Mouse (Mus musculus): Measurements from ENCODE around the gene Phf2. TPM values are rescaled to one million over a fixed set of nuclear protein-coding genes. Genes with fewer than 3 reads are reported as not detected.
"Not testable (repeated sequence)": the region's sequence is repeated elsewhere in the genome, so short reads cannot be mapped to it uniquely, and the experiment has no call there.

The Phf2 gene
- polyA plus RNA-seq, 1 experiment from 2014 or later: 2.7 TPM

GRCm38 (mm10) chr13:48810991-48811390 lies 59.9 kb downstream of the Phf2 start:
- no peak for ATAC-seq (ENCODE audit: low FRiP score, low TSS enrichment)
- H3K36me3 ChIP-seq (ENCODE audit: control insufficient read depth, insufficient read depth, low read length): peaks cover 14% of the 10 kb centered on the region
- H3K9me3 ChIP-seq (ENCODE audit: control insufficient read depth, low read length): no peaks in the 10 kb centered on the region

GRCm38 (mm10) chr13:48810274-48810823 lies 60.6 kb downstream of the Phf2 start:
- Histone ChIP-seq H3K4me1 (replicated peaks; ENCODE audit: control insufficient read depth, insufficient read depth) (no peaks in the 10 kb centered on the region), H3K27me3 (ENCODE audit: control insufficient read depth, insufficient read depth, low read length) (no peaks in the 10 kb centered on the region), H3K36me3 (ENCODE audit: control insufficient read depth, insufficient read depth, low read length) (peaks cover 9% of the 10 kb centered on the region), H3K4me2 (replicated peaks; ENCODE audit: low read depth) (no peak overlapping the region), H3K9ac (ENCODE audit: low read length) (no peak overlapping the region), H3K27ac (replicated peaks) (no peak overlapping the region), H3K9me3 (ENCODE audit: control insufficient read depth, low read length) (no peaks in the 10 kb centered on the region), H3K4me3 (ENCODE audit: low read depth, low read length) (no peak overlapping the region)
- 74% methylated on average over 7 of the region's 7 CpGs for whole genome bisulfite sequencing
- ATAC-seq (ENCODE audit: low FRiP score, low TSS enrichment): no peak
- DNase-seq (ENCODE audit: low spot score): no peak
- TF ChIP-seq EP300 (optimal IDR thresholded peaks at IDR 0.05) (no peak), CTCF (IDR thresholded peaks at IDR 0.05; ENCODE audit: low read depth) (no peak)

More at GRCm38 (mm10) chr13:48810991-48811390, 59.9 kb downstream of the Phf2 start:
- no peaks in the 10 kb centered on the region for H3K27me3 ChIP-seq (ENCODE audit: control insufficient read depth, insufficient read depth, low read length)
- no peak overlapping the region for H3K27ac ChIP-seq (replicated peaks)
- DNase-seq (ENCODE audit: low spot score): no peak
- no peaks in the 10 kb centered on the region for H3K4me1 ChIP-seq (replicated peaks; ENCODE audit: control insufficient read depth, insufficient read depth)
- no peak overlapping the region for H3K4me2 ChIP-seq (replicated peaks; ENCODE audit: low read depth)
- no peak overlapping the region for H3K9ac ChIP-seq (ENCODE audit: low read length)
- 64% methylated on average over 9 of the region's 9 CpGs for WGBS
- no peak for TF ChIP-seq CTCF (IDR thresholded peaks at IDR 0.05; ENCODE audit: low read depth)
- no peak for TF ChIP-seq EP300 (optimal IDR thresholded peaks at IDR 0.05)
- no peak overlapping the region for H3K4me3 ChIP-seq (ENCODE audit: low read depth, low read length)

GRCm38 (mm10) chr13:48809668-48810067 lies 61.3 kb downstream of the Phf2 start:
- not testable (repeated sequence) for H3K4me2 ChIP-seq (replicated peaks; ENCODE audit: low read depth); H3K27me3 ChIP-seq (ENCODE audit: control insufficient read depth, insufficient read depth, low read length); H3K36me3 ChIP-seq (ENCODE audit: control insufficient read depth, insufficient read depth, low read length); H3K9ac ChIP-seq (ENCODE audit: low read length); H3K4me1 ChIP-seq (replicated peaks; ENCODE audit: control insufficient read depth, insufficient read depth); H3K27ac ChIP-seq (replicated peaks); H3K4me3 ChIP-seq (ENCODE audit: low read depth, low read length); H3K9me3 ChIP-seq (ENCODE audit: control insufficient read depth, low read length); ATAC-seq (ENCODE audit: low FRiP score, low TSS enrichment); DNase-seq (ENCODE audit: low spot score)
- WGBS: 79% methylated on average over 4 of the region's 4 CpGs

GRCm38 (mm10) chr13:48807481-48808031 lies 63.4 kb downstream of the Phf2 start:
- H3K36me3 ChIP-seq (ENCODE audit: control insufficient read depth, insufficient read depth, low read length): peaks cover 16% of the 10 kb centered on the region; the same call in 1 of the 2 replicates
- ATAC-seq (ENCODE audit: low FRiP score, low TSS enrichment) (0 out of 2 replicates have a peak, but pooled peaks have one; percentile 23), DNase-seq (ENCODE audit: low spot score) (peak; percentile 67)
- TF ChIP-seq EP300 (optimal IDR thresholded peaks at IDR 0.05): no peak
- peak; percentile 91 for TF ChIP-seq CTCF (IDR thresholded peaks at IDR 0.05; ENCODE audit: low read depth)
- no peaks in the 10 kb centered on the region for H3K27me3 ChIP-seq (ENCODE audit: control insufficient read depth, insufficient read depth, low read length)
- WGBS: 68% methylated on average over 5 of the region's 5 CpGs
- no peak overlapping the region for H3K4me2 ChIP-seq (replicated peaks; ENCODE audit: low read depth)
- no peak overlapping the region for H3K9ac ChIP-seq (ENCODE audit: low read length)
- no peak overlapping the region for H3K4me3 ChIP-seq (ENCODE audit: low read depth, low read length)
- H3K27ac ChIP-seq (replicated peaks): no peak overlapping the region
- no peaks in the 10 kb centered on the region for H3K9me3 ChIP-seq (ENCODE audit: control insufficient read depth, low read length)
- H3K4me1 ChIP-seq (replicated peaks; ENCODE audit: control insufficient read depth, insufficient read depth): no peaks in the 10 kb centered on the region

GRCm38 (mm10) chr13:48802181-48802580 lies 68.7 kb downstream of the Phf2 start:
- 59% methylated on average over 15 of the region's 15 CpGs for WGBS
- Histone ChIP-seq H3K9ac (ENCODE audit: low read length) (no peak overlapping the region), H3K4me1 (replicated peaks; ENCODE audit: control insufficient read depth, insufficient read depth) (no peaks in the 10 kb centered on the region), H3K9me3 (ENCODE audit: control insufficient read depth, low read length) (no peaks in the 10 kb centered on the region), H3K36me3 (ENCODE audit: control insufficient read depth, insufficient read depth, low read length) (peaks cover 16% of the 10 kb centered on the region; the same call in 1 of the 2 replicates), H3K4me2 (replicated peaks; ENCODE audit: low read depth) (no peak overlapping the region), H3K27ac (replicated peaks) (no peak overlapping the region), H3K4me3 (ENCODE audit: low read depth, low read length) (no peak overlapping the region), H3K27me3 (ENCODE audit: control insufficient read depth, insufficient read depth, low read length) (no peaks in the 10 kb centered on the region)
- TF ChIP-seq EP300 (optimal IDR thresholded peaks at IDR 0.05) (no peak), CTCF (IDR thresholded peaks at IDR 0.05; ENCODE audit: low read depth) (no peak)
- DNase-seq (ENCODE audit: low spot score) (no peak), ATAC-seq (ENCODE audit: low FRiP score, low TSS enrichment) (no peak)

- no peaks in the 10 kb centered on the region for H3K27me3 ChIP-seq (ENCODE audit: control insufficient read depth, insufficient read depth, low read length)
- H3K9me3 ChIP-seq (ENCODE audit: control insufficient read depth, low read length): no peaks in the 10 kb centered on the region
- ATAC-seq (ENCODE audit: low FRiP score, low TSS enrichment): peak; percentile 55
- DNase-seq (ENCODE audit: low spot score): peak; percentile 73
- TF ChIP-seq CTCF (IDR thresholded peaks at IDR 0.05; ENCODE audit: low read depth): peak; percentile 94
- no peak for TF ChIP-seq EP300 (optimal IDR thresholded peaks at IDR 0.05)
- H3K36me3 ChIP-seq (ENCODE audit: control insufficient read depth, insufficient read depth, low read length): peaks cover 16% of the 10 kb centered on the region; the same call in 1 of the 2 replicates
- H3K27ac ChIP-seq (replicated peaks): no peak overlapping the region
- no peak overlapping the region for H3K4me3 ChIP-seq (ENCODE audit: low read depth, low read length)
- H3K9ac ChIP-seq (ENCODE audit: low read length): no peak overlapping the region
- no peaks in the 10 kb centered on the region for H3K4me1 ChIP-seq (replicated peaks; ENCODE audit: control insufficient read depth, insufficient read depth)
- no peak overlapping the region for H3K4me2 ChIP-seq (replicated peaks; ENCODE audit: low read depth)
- 25% methylated on average over 11 of the region's 11 CpGs for WGBS
Observed at GRCm38 (mm10) chr13:48800850-48801546, 69.9 kb downstream of the Phf2 start.

Measured in stomach, postnatal 0 days (tissue).